Mouse (Mus musculus) heart, postnatal 4 days (tissue): Measurements from ENCODE around the gene Gm13769. TPM values are rescaled to one million over a fixed set of nuclear protein-coding genes. Genes with fewer than 3 reads are reported as not detected.
"Not testable (repeated sequence)": the region's sequence is repeated elsewhere in the genome, so short reads cannot be mapped to it uniquely, and the experiment has no call there.

Source experiments
- DNase-seq: peaks from one replicate; pipeline ENCODE4 v3.0.0; 2021
- total RNA-seq, 2 experiments: library from RNA; stranded (reverse); gene quantifications; 2 replicates each; pipeline ENCODE4 v1.2.3; 2021

The Gm13769 gene
- total RNA-seq, result under 1 TPM; 0.18 to 0.21 TPM

- DNase-seq, result not testable (repeated sequence)
Observed at GRCm38 (mm10) chr2:90321900-90322299, at the start of gene Gm13769. Gene Gm13769 (plus strand): TSS chr2:90322200.

GRCm38 (mm10) chr2:90292741-90293140 is 29.3 kb upstream of the Gm13769 start, which contains the start of gene Olfr1272:
Gene Olfr1272 (minus strand): TSS chr2:90292841.
- no peak for DNase-seq

- DNase-seq, result not testable (repeated sequence)
Observed at GRCm38 (mm10) chr2:90346694-90347093, 24.7 kb downstream of the Gm13769 start.

GRCm38 (mm10) chr2:90351047-90351446 is 29.0 kb downstream of the Gm13769 start:
- DNase-seq, result not testable (repeated sequence)

GRCm38 (mm10) chr2:90351540-90351939 is 29.5 kb downstream of the Gm13769 start:
- DNase-seq, result not testable (repeated sequence)

- DNase-seq, result not testable (repeated sequence)
Observed at GRCm38 (mm10) chr2:90359229-90359628, 37.2 kb downstream of the Gm13769 start.

- not testable (repeated sequence) for DNase-seq
Observed at GRCm38 (mm10) chr2:90360199-90360598, 38.2 kb downstream of the Gm13769 start.

Other genes starting within 250 kb of the Gm13769 start
- gene Olfr1269, start 200.8 kb upstream of the Gm13769 start, total RNA-seq, result not detected
- gene Olfr32, start 179.9 kb upstream of the Gm13769 start, total RNA-seq, result not detected
- gene Olfr1270, start 169.1 kb upstream of the Gm13769 start, total RNA-seq, result not detected
- not detected for gene Olfr1506, start 97.7 kb upstream of the Gm13769 start, total RNA-seq
- gene Olfr142, start 64.6 kb upstream of the Gm13769 start, total RNA-seq, result not detected
- not detected for gene Olfr1271, start 51.2 kb upstream of the Gm13769 start, total RNA-seq
- not detected for gene Olfr1272, start 29.4 kb upstream of the Gm13769 start, total RNA-seq
- gene Olfr1274-ps, start 76.5 kb downstream of the Gm13769 start, total RNA-seq, result not detected